Comparison of ENCODE assay signal across 8 mouse cellular contexts in genomic region chr6:137796596-137797567, GRCm38 (mm10). TPM values are rescaled to one million over a fixed set of nuclear protein-coding genes. Genes with fewer than 3 reads are reported as not detected.
DNase-seq lines count a peak whose midpoint lies in the region; ATAC-seq lines count a peak whose summit lies in the region.

No protein-coding gene starts in this region.

- peak; percentile 68; the same call in 1 of the 2 replicates for ATAC-seq in kidney, embryonic 16.5 days (ENCODE audit: low FRiP score, low TSS enrichment)
- ATAC-seq in midbrain, embryonic 14.5 days (ENCODE audit: low FRiP score, low TSS enrichment) = peak; percentile 53

- peaks cover 10% of the 10 kb centered on the region for H3K9me3 ChIP-seq in kidney, embryonic 16.5 days (ENCODE audit: low read length)
- H3K9me3 ChIP-seq in midbrain, embryonic 14.5 days (ENCODE audit: control insufficient read depth, low read length) = peaks cover 14% of the 10 kb centered on the region

- 66% methylated on average over 28 of the region's 29 CpGs for WGBS in kidney, embryonic 16.5 days
- WGBS in midbrain, embryonic 14.5 days = 74% methylated on average over 29 of the region's 29 CpGs

- no peak overlapping the region for H3K9ac ChIP-seq in kidney, embryonic 16.5 days (replicated peaks; ENCODE audit: low read length)
- H3K9ac ChIP-seq in midbrain, embryonic 14.5 days (replicated peaks; ENCODE audit: low read length) = no peak overlapping the region

- H3K4me2 ChIP-seq in kidney, embryonic 16.5 days (replicated peaks; ENCODE audit: low read depth, low read length) = no peak overlapping the region
- H3K4me2 ChIP-seq in midbrain, embryonic 14.5 days (ENCODE audit: low read length) = no peak overlapping the region

- peaks cover 11% of the 10 kb centered on the region for H3K36me3 ChIP-seq in kidney, embryonic 16.5 days (ENCODE audit: insufficient read depth, low read length)
- no peaks in the 10 kb centered on the region for H3K36me3 ChIP-seq in midbrain, embryonic 14.5 days (ENCODE audit: control insufficient read depth, insufficient read depth, low read length)

- H3K27ac ChIP-seq in kidney, embryonic 16.5 days (ENCODE audit: low read length) = no peak overlapping the region
- no peak overlapping the region for H3K27ac ChIP-seq in midbrain, embryonic 14.5 days (replicated peaks; ENCODE audit: low read depth, low read length)

- no peaks in the 10 kb centered on the region for H3K4me1 ChIP-seq in kidney, embryonic 16.5 days (ENCODE audit: insufficient read depth, low read length)
- no peaks in the 10 kb centered on the region for H3K4me1 ChIP-seq in midbrain, embryonic 14.5 days (ENCODE audit: control insufficient read depth, insufficient read depth, low read length)

- no peaks in the 10 kb centered on the region for H3K27me3 ChIP-seq in kidney, embryonic 16.5 days (ENCODE audit: insufficient read depth, low read length)
- no peaks in the 10 kb centered on the region for H3K27me3 ChIP-seq in midbrain, embryonic 14.5 days (ENCODE audit: control insufficient read depth, insufficient read depth, low read length)

- H3K4me3 ChIP-seq in kidney, embryonic 16.5 days (ENCODE audit: low read length) = no peak overlapping the region
- no peak overlapping the region for H3K4me3 ChIP-seq in midbrain, embryonic 14.5 days (replicated peaks; ENCODE audit: low read depth, low read length)

- DNase-seq in cerebellum, postnatal 14 days = peak; percentile 26 to 31
- no peak for DNase-seq in cerebellum, postnatal 36 days
- DNase-seq in 416B (ENCODE audit: low read depth) = peak; percentile 58
- DNase-seq in embryo, embryonic 11.5 days (ENCODE audit: low read depth, low spot score) = peak; percentile 29
- DNase-seq in midbrain, embryonic 14.5 days = peak; percentile 86
- DNase-seq in urinary bladder, postnatal 10 days (ENCODE audit: low spot score) = no peak
- DNase-seq in adrenal gland, postnatal 4 days (ENCODE audit: low spot score in 2 of 2) = no peak

RNA-seq across cellular contexts. Expression of gene Dera, which starts 42.5 kb away (rescaled TPM):
- 76.2 and 79.0 TPM in 2 replicates for polyA plus RNA-seq in kidney, embryonic 16.5 days (2015; fragmentation: Nextera tagmentation; extraction: Ambion mirVana)
- polyA plus RNA-seq in midbrain, embryonic 14.5 days (2014; fragmentation: Nextera tagmentation; extraction: Ambion mirVana) = 10.1 and 15.9 TPM in 2 replicates
- total RNA-seq in adrenal gland, postnatal 4 days (2021) = 10 to 100 TPM; 35.9 to 38.0 TPM

Comparison
In these comparisons a context has a peak if more than half of its experiments do, and no peak if none do; other contexts are left out.
1. DNase-seq: peak in cerebellum, postnatal 14 days (2 of 2), 416B (single experiment), embryo, embryonic 11.5 days (single experiment) and midbrain, embryonic 14.5 days (single experiment); none in cerebellum, postnatal 36 days (0 of 2), urinary bladder, postnatal 10 days (single experiment) and adrenal gland, postnatal 4 days (0 of 2).